Mouse (Mus musculus): ENCODE measurements at regions not wholly inside any gene's neighbourhood (a gene's known extent, or its start where the extent isn't known, plus 50 kb on each side); places are given as distances from the start of the nearest gene placed in this dataset.

DNA sequence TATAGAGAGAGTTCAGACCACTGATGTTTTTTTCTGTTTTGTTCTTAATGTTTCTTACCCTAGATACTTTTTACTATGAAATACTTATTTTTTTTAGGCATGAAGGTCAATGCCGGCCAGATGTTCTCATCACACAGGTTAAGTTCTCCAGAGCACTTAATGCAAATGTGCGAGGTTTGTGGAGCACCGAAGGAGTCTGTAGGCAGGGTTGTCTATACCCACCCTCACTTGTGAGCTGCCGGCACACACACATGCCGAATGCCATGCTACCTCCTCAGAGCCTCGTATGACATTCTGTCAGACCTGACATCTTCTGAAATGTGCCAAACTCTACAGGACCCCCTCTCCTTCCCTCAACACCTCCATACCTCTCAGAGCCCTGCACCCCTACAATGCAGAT lies 80.5 kb upstream of the Ccn6 start:
- no peak for TF ChIP-seq EP300 (IDR thresholded peaks at IDR 0.05; ENCODE audit: low read depth)
- WGBS (ENCODE audit: insufficient replicate concordance), result 79% methylated on average over 6 of the region's 6 CpGs
- Histone ChIP-seq H3K27me3 (ENCODE audit: insufficient read depth, low read length) (no peaks in the 10 kb centered on the region), H3K9me3 (ENCODE audit: low read length) (no peaks in the 10 kb centered on the region), H3K36me3 (replicated peaks; ENCODE audit: insufficient read depth, low read length) (no peaks in the 10 kb centered on the region), H3K4me3 (ENCODE audit: low read depth, low read length) (no peak overlapping the region), H3K9ac (replicated peaks) (no peak overlapping the region), H3K4me2 (ENCODE audit: low read depth, low read length) (no peak overlapping the region), H3K4me1 (ENCODE audit: insufficient read depth) (0 out of 2 replicates have a peak, but pooled peaks cover 2% of the 10 kb centered on the region), H3K27ac (ENCODE audit: low read depth) (no peak overlapping the region)
- no peak for DNase-seq
- ATAC-seq, result no peak

DNA sequence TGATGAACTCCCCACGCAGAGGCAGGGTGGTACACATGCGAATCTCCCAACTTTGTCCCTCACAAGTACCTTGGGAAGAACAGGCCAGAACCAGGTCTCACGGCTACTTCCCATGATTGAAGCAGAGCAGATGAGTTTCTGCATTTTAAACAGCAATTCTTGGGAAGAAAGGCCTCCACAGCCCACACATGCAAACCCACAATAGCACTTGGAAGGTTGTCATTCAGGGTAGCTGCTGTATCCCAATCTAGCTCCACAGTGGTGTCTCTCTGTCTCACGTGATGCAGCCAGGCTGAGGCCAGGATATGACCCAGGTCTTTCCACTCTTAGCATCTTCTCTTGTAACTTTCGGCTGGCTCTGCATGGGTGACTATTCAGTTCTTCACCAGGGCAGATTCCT lies 78.8 kb upstream of the Ccn6 start:
- DNase-seq, result no peak
- H3K9ac ChIP-seq (replicated peaks), result no peak overlapping the region
- no peak overlapping the region for H3K27ac ChIP-seq (ENCODE audit: low read depth)
- H3K36me3 ChIP-seq (replicated peaks; ENCODE audit: insufficient read depth, low read length), result no peaks in the 10 kb centered on the region
- 83% methylated on average over 5 of the region's 5 CpGs for WGBS (ENCODE audit: insufficient replicate concordance)
- H3K4me1 ChIP-seq (ENCODE audit: insufficient read depth), result 0 out of 2 replicates have a peak, but pooled peaks cover 4% of the 10 kb centered on the region
- H3K4me2 ChIP-seq (ENCODE audit: low read depth, low read length), result no peak overlapping the region
- H3K4me3 ChIP-seq (ENCODE audit: low read depth, low read length), result no peak overlapping the region
- no peaks in the 10 kb centered on the region for H3K9me3 ChIP-seq (ENCODE audit: low read length)
- ATAC-seq, result no peak
- H3K27me3 ChIP-seq (ENCODE audit: insufficient read depth, low read length), result no peaks in the 10 kb centered on the region
- TF ChIP-seq EP300 (IDR thresholded peaks at IDR 0.05; ENCODE audit: low read depth), result no peak
- no peak for TF ChIP-seq CTCF (IDR thresholded peaks at IDR 0.05; ENCODE audit: low read depth)

DNA sequence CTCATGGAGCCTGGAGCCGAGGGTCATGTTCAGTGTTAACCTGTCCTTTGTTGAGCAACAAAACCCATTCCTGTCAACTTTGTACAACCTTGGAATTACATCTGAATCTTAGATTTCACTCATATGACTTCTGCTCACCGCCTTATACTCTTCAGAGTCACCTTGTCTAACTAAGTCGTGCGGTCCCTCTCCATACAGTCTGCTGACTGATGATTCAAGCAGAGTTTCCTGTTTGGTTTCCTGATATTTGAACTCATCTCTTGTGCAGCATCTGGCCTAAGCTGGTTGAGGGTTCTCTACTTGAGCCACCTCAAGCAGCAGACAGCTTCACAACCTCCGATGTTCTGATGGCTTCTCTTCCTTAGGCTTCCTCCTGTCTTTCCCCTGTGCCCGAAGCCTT lies 78.3 kb upstream of the Ccn6 start:
- 51% methylated on average over 6 of the region's 6 CpGs for WGBS (ENCODE audit: insufficient replicate concordance)
- Histone ChIP-seq H3K9me3 (ENCODE audit: low read length) (no peaks in the 10 kb centered on the region), H3K4me3 (ENCODE audit: low read depth, low read length) (no peak overlapping the region), H3K27me3 (ENCODE audit: insufficient read depth, low read length) (no peaks in the 10 kb centered on the region), H3K9ac (replicated peaks) (no peak overlapping the region), H3K36me3 (replicated peaks; ENCODE audit: insufficient read depth, low read length) (no peaks in the 10 kb centered on the region), H3K4me2 (ENCODE audit: low read depth, low read length) (no peak overlapping the region), H3K4me1 (ENCODE audit: insufficient read depth) (0 out of 2 replicates have a peak, but pooled peaks cover 4% of the 10 kb centered on the region), H3K27ac (ENCODE audit: low read depth) (no peak overlapping the region)
- DNase-seq (no peak), ATAC-seq (no peak)
- TF ChIP-seq CTCF (IDR thresholded peaks at IDR 0.05; ENCODE audit: low read depth) (no peak), EP300 (IDR thresholded peaks at IDR 0.05; ENCODE audit: low read depth) (no peak)

DNA sequence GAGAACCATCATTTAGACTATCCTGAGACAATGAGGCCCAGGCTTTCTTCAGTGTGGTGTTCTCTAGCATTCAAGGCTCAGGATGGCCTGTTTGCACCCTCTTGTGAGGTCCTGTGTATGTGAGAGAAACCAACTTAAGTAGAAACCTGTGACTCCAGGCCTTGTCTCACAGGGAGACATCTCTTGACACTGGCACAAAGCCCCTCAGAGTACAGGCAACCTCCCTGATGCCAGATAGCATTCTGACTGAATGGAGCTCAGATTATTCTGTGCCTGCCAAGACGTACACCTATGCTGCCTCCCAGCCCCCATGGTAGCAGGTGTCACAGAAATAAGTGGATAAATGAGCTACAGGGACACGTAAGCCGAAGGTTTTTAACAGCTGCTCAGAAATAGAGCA lies 77.9 kb upstream of the Ccn6 start:
- H3K4me2 ChIP-seq (ENCODE audit: low read depth, low read length), result no peak overlapping the region
- H3K27ac ChIP-seq (ENCODE audit: low read depth), result no peak overlapping the region
- no peak overlapping the region for H3K9ac ChIP-seq (replicated peaks)
- no peaks in the 10 kb centered on the region for H3K36me3 ChIP-seq (replicated peaks; ENCODE audit: insufficient read depth, low read length)
- 0 out of 2 replicates have a peak, but pooled peaks cover 4% of the 10 kb centered on the region for H3K4me1 ChIP-seq (ENCODE audit: insufficient read depth)
- no peaks in the 10 kb centered on the region for H3K9me3 ChIP-seq (ENCODE audit: low read length)
- no peak overlapping the region for H3K4me3 ChIP-seq (ENCODE audit: low read depth, low read length)
- TF ChIP-seq EP300 (IDR thresholded peaks at IDR 0.05; ENCODE audit: low read depth), result no peak
- no peak for TF ChIP-seq CTCF (IDR thresholded peaks at IDR 0.05; ENCODE audit: low read depth)
- DNase-seq (no peak), ATAC-seq (no peak)
- H3K27me3 ChIP-seq (ENCODE audit: insufficient read depth, low read length), result no peaks in the 10 kb centered on the region
- WGBS (ENCODE audit: insufficient replicate concordance), result 82% methylated on average over 3 of the region's 3 CpGs

DNA sequence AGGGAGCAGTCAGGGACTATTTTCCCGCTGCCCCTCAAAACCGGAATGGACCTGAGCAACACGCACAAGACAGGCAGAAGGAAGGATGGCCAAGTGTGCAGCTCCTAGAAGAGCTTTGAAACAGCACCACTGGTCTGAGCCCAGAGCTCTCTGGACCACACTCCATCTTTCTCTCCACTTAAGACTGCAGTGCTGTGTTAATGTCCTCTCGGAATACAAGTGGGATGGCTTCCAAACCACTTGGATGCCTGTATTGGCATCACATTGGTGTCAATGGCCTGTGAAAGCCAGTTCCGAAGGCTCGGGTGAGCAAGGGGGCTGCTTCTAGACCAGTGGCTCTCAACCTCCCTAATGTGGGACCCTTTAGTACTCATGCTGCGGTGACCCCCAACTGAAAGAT lies 77.4 kb upstream of the Ccn6 start:
- no peaks in the 10 kb centered on the region for H3K27me3 ChIP-seq (ENCODE audit: insufficient read depth, low read length)
- TF ChIP-seq CTCF (IDR thresholded peaks at IDR 0.05; ENCODE audit: low read depth) (no peak), EP300 (IDR thresholded peaks at IDR 0.05; ENCODE audit: low read depth) (no peak)
- H3K4me1 ChIP-seq (ENCODE audit: insufficient read depth), result 0 out of 2 replicates have a peak, but pooled peaks cover 4% of the 10 kb centered on the region
- no peak overlapping the region for H3K9ac ChIP-seq (replicated peaks)
- ATAC-seq (no peak), DNase-seq (no peak)
- no peak overlapping the region for H3K4me2 ChIP-seq (ENCODE audit: low read depth, low read length)
- 85% methylated on average over 7 of the region's 7 CpGs for WGBS (ENCODE audit: insufficient replicate concordance)
- no peaks in the 10 kb centered on the region for H3K36me3 ChIP-seq (replicated peaks; ENCODE audit: insufficient read depth, low read length)
- H3K4me3 ChIP-seq (ENCODE audit: low read depth, low read length), result no peak overlapping the region
- H3K9me3 ChIP-seq (ENCODE audit: low read length), result no peaks in the 10 kb centered on the region
- no peak overlapping the region for H3K27ac ChIP-seq (ENCODE audit: low read depth)

DNA sequence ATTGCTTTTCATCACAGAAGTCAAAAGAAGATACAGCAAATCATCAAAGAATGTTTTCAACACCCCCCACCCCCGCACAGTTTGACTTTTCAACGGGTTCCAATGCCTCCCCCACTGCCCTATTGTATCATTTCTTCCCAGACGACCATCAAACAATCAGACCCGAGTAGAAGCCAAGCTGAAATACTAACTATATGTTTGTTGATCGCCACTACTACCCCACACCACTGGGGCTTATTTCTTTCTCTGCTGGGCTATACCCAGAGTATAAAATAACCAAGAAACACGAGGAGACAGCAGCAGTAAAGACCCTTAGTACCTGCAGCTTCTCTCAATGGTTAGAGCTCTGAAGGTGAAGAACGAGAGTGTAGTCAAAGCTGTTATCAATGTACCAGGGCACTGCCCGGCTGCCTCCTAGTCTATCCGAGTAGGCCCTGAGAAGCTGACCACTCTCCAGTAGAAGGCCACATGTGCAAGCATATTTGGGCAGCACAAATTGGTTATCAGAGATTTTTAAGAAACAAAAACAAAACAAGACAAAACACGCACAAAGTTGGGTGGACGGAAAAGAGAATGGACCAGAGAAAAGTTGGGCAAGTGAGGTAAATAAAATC lies 76.7 kb upstream of the Ccn6 start:
- H3K4me3 ChIP-seq (ENCODE audit: low read depth, low read length), result no peak overlapping the region
- H3K27ac ChIP-seq (ENCODE audit: low read depth), result no peak overlapping the region
- DNase-seq (no peak), ATAC-seq (no peak)
- H3K4me2 ChIP-seq (ENCODE audit: low read depth, low read length), result peak overlapping the region; percentile 33
- no peaks in the 10 kb centered on the region for H3K9me3 ChIP-seq (ENCODE audit: low read length)
- no peaks in the 10 kb centered on the region for H3K27me3 ChIP-seq (ENCODE audit: insufficient read depth, low read length)
- H3K36me3 ChIP-seq (replicated peaks; ENCODE audit: insufficient read depth, low read length), result no peaks in the 10 kb centered on the region
- 51% methylated on average over 11 of the region's 11 CpGs for WGBS (ENCODE audit: insufficient replicate concordance)
- 0 out of 2 replicates have a peak, but pooled peaks cover 4% of the 10 kb centered on the region for H3K4me1 ChIP-seq (ENCODE audit: insufficient read depth)
- TF ChIP-seq EP300 (IDR thresholded peaks at IDR 0.05; ENCODE audit: low read depth) (no peak), CTCF (IDR thresholded peaks at IDR 0.05; ENCODE audit: low read depth) (no peak)
- H3K9ac ChIP-seq (replicated peaks), result no peak overlapping the region
